Mouse (Mus musculus): Measurements from ENCODE around the gene Rnf38. TPM values are rescaled to one million over a fixed set of nuclear protein-coding genes. Genes with fewer than 3 reads are reported as not detected.

The Rnf38 gene
- total and polyA plus RNA-seq, 2 experiments, result 6.7 to 23.5 TPM

DNA sequence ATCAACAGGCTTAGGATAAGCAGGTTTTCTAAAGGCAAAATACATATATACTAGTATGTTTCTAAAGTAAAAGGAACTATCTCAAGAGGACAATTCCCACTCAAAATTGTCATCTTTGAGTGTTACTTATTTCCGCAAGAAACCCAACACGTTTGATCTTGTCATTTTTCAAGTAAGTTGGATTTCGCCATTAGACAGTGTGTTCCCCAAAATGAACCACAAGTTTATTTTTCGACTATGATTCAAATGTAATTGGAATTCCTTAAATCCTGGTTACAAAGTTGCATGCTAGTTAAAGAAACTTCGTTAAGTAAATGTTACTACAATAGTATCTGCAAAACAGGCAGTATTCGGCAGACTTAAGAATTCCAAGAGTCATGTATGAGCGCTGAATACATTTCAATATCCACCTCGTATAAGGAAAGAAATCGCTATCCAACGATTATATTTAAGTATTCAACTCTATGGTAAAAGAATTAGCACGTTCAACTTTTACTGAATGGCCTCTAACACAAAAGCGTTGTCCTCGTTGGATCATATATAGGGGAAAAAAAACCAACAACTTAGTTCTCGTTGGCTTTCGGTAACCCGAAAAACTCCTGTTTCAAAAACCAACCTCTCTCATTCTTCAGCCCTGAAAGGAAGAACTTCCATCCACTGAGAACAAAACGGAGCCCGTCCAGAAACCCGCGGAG, 66.7 kb downstream of the Rnf38 start:
- H3K79me2 ChIP-seq (ENCODE audit: control insufficient read depth, insufficient read depth, low read length), result no peaks in the 10 kb centered on the region; the same call in 1 of the 2 replicates
- TF ChIP-seq CTCF (IDR thresholded peaks at IDR 0.05; ENCODE audit: low read depth, low read length) (no peak), POLR2A (IDR thresholded peaks at IDR 0.05; ENCODE audit: extremely low read depth, insufficient read depth, low read length) (no peak)
- peaks cover 3% of the 10 kb centered on the region; the same call in 1 of the 2 replicates for H3K4me1 ChIP-seq (ENCODE audit: control insufficient read depth, insufficient read depth, low read length)
- H3K36me3 ChIP-seq (ENCODE audit: control insufficient read depth, insufficient read depth, low read length), result no peaks in the 10 kb centered on the region
- peak overlapping the region; percentile 90 for H3K4me3 ChIP-seq (ENCODE audit: insufficient read depth, low read depth, low read length)
- no peaks in the 10 kb centered on the region for H3K27me3 ChIP-seq (ENCODE audit: control insufficient read depth, insufficient read depth, low read length)
- WGBS, result 9% methylated on average over 20 of the region's 20 CpGs
- peak overlapping the region; percentile 88 for H3K9ac ChIP-seq (ENCODE audit: low read depth, low read length)
- peak overlapping the region; percentile 78 for H3K27ac ChIP-seq (replicated peaks; ENCODE audit: insufficient read depth, low read depth, low read length)
- no peak for DNase-seq (ENCODE audit: extremely low read depth, low read depth, low spot score)

DNA sequence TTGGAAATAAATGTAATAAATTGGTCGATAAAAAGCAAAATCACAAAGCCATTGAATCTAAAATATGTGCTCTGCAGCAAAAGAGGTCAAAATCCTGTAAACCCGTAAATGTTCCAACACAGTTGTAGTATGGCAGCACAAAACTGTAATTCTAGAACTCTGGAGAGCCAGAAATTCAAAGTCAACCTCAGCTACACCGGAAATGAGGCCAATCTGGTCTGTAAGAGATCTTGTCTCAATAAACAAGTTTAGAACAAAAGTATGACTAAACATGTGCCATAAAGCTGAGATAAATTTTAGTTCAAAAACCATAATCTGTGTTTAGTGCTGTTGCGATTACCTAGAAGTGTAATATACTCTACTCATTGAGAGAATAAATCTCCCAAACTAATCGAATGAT, 69.0 kb downstream of the Rnf38 start:
- WGBS, result 87% methylated on average over 5 of the region's 5 CpGs

DNA sequence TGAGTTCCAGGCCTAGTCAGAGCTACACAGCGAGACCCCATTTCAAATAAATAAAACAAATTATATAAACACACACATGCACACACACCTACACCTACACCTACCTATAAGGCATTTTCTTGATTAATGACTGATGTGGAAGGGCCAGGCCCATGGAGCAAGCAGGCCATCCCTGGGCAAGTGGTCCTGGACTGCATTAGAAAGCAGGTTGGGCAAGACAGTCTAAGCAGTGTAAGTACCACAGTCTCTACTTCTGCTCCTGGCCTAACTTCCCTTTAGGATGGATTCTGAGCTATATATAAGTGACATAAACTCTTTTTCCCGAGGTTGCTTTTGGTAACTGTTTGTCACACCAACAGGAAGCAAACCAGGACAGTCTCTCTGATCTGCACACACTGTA, 70.6 kb downstream of the Rnf38 start:
- 72% methylated on average over 2 of the region's 2 CpGs for WGBS
- Histone ChIP-seq H3K79me2 (ENCODE audit: control insufficient read depth, insufficient read depth, low read length) (peaks cover 4% of the 10 kb centered on the region; the same call in 1 of the 2 replicates), H3K4me3 (ENCODE audit: insufficient read depth, low read depth, low read length) (no peak overlapping the region), H3K36me3 (ENCODE audit: control insufficient read depth, insufficient read depth, low read length) (no peaks in the 10 kb centered on the region), H3K9ac (ENCODE audit: low read depth, low read length) (no peak overlapping the region), H3K4me1 (ENCODE audit: control insufficient read depth, insufficient read depth, low read length) (no peaks in the 10 kb centered on the region; the same call in 1 of the 2 replicates), H3K27me3 (ENCODE audit: control insufficient read depth, insufficient read depth, low read length) (no peaks in the 10 kb centered on the region), H3K27ac (replicated peaks; ENCODE audit: insufficient read depth, low read depth, low read length) (no peak overlapping the region)
- TF ChIP-seq POLR2A (IDR thresholded peaks at IDR 0.05; ENCODE audit: extremely low read depth, insufficient read depth, low read length) (no peak), CTCF (IDR thresholded peaks at IDR 0.05; ENCODE audit: low read depth, low read length) (no peak)
- DNase-seq (ENCODE audit: extremely low read depth, low read depth, low spot score), result no peak

More for the DNA sequence above, 69.0 kb downstream of the Rnf38 start:
- Histone ChIP-seq H3K36me3 (ENCODE audit: control insufficient read depth, insufficient read depth, low read length) (no peaks in the 10 kb centered on the region), H3K27ac (replicated peaks; ENCODE audit: insufficient read depth, low read depth, low read length) (no peak overlapping the region), H3K79me2 (ENCODE audit: control insufficient read depth, insufficient read depth, low read length) (no peaks in the 10 kb centered on the region; the same call in 1 of the 2 replicates), H3K4me3 (ENCODE audit: insufficient read depth, low read depth, low read length) (no peak overlapping the region), H3K4me1 (ENCODE audit: control insufficient read depth, insufficient read depth, low read length) (peaks cover 3% of the 10 kb centered on the region; the same call in 1 of the 2 replicates), H3K27me3 (ENCODE audit: control insufficient read depth, insufficient read depth, low read length) (no peaks in the 10 kb centered on the region), H3K9ac (ENCODE audit: low read depth, low read length) (no peak overlapping the region)
- no peak for DNase-seq (ENCODE audit: extremely low read depth, low read depth, low spot score)
- TF ChIP-seq CTCF (IDR thresholded peaks at IDR 0.05; ENCODE audit: low read depth, low read length) (no peak), POLR2A (IDR thresholded peaks at IDR 0.05; ENCODE audit: extremely low read depth, insufficient read depth, low read length) (no peak)

DNA sequence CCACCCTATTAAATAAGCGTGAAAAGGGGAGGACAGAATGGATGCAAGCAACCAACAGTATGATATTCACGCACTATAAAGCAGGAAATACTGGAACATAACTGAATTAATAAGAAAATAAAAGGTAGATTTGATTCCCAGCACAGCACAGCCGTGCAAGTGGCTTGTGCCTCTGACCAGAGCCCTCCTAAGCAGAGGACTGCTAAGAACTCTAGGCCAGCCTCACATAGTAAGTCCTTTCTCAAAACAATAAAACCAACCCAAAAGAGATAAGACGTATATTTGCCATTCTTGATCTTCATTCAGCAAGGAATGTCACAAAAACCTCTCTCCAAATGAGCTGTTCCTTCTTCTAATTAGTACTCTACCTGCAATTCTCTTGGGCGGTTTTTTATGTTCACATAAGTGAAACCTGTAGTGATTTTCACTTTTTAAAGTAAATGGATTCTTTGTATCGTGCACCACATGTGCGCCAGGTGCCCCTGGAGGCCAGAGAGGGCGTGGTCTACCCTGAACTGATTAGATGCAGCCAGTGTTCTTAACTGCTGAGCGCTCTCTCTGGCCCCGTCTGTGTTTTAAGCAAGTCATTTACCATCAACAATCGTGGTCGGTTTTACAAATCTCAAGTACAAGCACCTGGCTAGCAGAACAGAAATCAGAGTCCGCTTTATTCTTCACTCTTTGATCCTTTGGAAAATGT, 72.4 kb downstream of the Rnf38 start:
- Histone ChIP-seq H3K9ac (ENCODE audit: low read depth, low read length) (no peak overlapping the region), H3K79me2 (ENCODE audit: control insufficient read depth, insufficient read depth, low read length) (peaks cover 4% of the 10 kb centered on the region; the same call in 1 of the 2 replicates), H3K27ac (replicated peaks; ENCODE audit: insufficient read depth, low read depth, low read length) (no peak overlapping the region), H3K36me3 (ENCODE audit: control insufficient read depth, insufficient read depth, low read length) (no peaks in the 10 kb centered on the region), H3K27me3 (ENCODE audit: control insufficient read depth, insufficient read depth, low read length) (no peaks in the 10 kb centered on the region), H3K4me1 (ENCODE audit: control insufficient read depth, insufficient read depth, low read length) (no peaks in the 10 kb centered on the region), H3K4me3 (ENCODE audit: insufficient read depth, low read depth, low read length) (no peak overlapping the region)
- 53% methylated on average over 13 of the region's 13 CpGs for WGBS
- TF ChIP-seq POLR2A (IDR thresholded peaks at IDR 0.05; ENCODE audit: extremely low read depth, insufficient read depth, low read length), result no peak
- TF ChIP-seq CTCF (IDR thresholded peaks at IDR 0.05; ENCODE audit: low read depth, low read length), result no peak
- peak; percentile 70 for DNase-seq (ENCODE audit: extremely low read depth, low read depth, low spot score)

DNA sequence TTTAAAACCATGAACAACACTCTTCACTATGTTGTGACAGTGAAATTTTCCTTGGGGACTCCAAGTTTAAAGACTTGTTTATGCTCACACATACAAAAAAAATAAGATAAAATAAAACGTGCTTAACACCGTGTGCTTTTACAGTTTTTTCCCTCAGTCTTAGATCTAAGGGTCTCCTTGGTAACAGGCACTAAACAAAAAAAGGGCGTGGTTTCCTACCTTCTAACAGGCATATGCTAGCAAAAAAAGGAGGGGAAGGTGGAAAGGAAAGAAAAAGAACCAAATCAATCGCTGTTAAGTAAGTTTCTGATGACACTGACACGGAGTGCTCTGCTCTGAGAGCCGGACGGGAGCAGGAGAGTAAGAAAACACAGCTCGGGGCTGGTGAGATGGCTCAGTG, 73.8 kb downstream of the Rnf38 start:
- 74% methylated on average over 8 of the region's 8 CpGs for WGBS
- no peak overlapping the region for H3K9ac ChIP-seq (ENCODE audit: low read depth, low read length)
- H3K27me3 ChIP-seq (ENCODE audit: control insufficient read depth, insufficient read depth, low read length), result no peaks in the 10 kb centered on the region
- peaks cover 4% of the 10 kb centered on the region; the same call in 1 of the 2 replicates for H3K79me2 ChIP-seq (ENCODE audit: control insufficient read depth, insufficient read depth, low read length)
- no peaks in the 10 kb centered on the region for H3K36me3 ChIP-seq (ENCODE audit: control insufficient read depth, insufficient read depth, low read length)
- TF ChIP-seq CTCF (IDR thresholded peaks at IDR 0.05; ENCODE audit: low read depth, low read length) (no peak), POLR2A (IDR thresholded peaks at IDR 0.05; ENCODE audit: extremely low read depth, insufficient read depth, low read length) (no peak)
- no peak overlapping the region for H3K27ac ChIP-seq (replicated peaks; ENCODE audit: insufficient read depth, low read depth, low read length)
- DNase-seq (ENCODE audit: extremely low read depth, low read depth, low spot score), result no peak
- no peaks in the 10 kb centered on the region for H3K4me1 ChIP-seq (ENCODE audit: control insufficient read depth, insufficient read depth, low read length)
- no peak overlapping the region for H3K4me3 ChIP-seq (ENCODE audit: insufficient read depth, low read depth, low read length)
